Mouse (Mus musculus) midbrain, embryonic 16.5 days (tissue): ENCODE measurements at regions not wholly inside any gene's neighbourhood (a gene's known extent, or its start where the extent isn't known, plus 50 kb on each side); places are given as distances from the start of the nearest gene placed in this dataset.

Experiments
- ATAC-seq: fragments of 200-750 bp; cut with Nextera tagmentation; 2 replicates; pipeline ENCODE4 v1.8.0; 2017; ENCODE audit warnings: moderate TSS enrichment
- H3K27ac ChIP-seq: fragments of 300-500 bp; sonication (generic); 2 replicates; pipeline ENCODE4 v1.5.1; 2014; ENCODE audit warnings: mild to moderate bottlenecking, low read length, mixed read lengths
- H3K27me3 ChIP-seq: fragments of 300-500 bp; sonication (generic); 2 replicates; pipeline ENCODE4 v1.6.1; 2014; ENCODE audit warnings: low read depth, low read length, mixed read lengths; ENCODE audit not compliant: control insufficient read depth, insufficient read depth
- H3K36me3 ChIP-seq: fragments of 300-500 bp; sonication (generic); 2 replicates; pipeline ENCODE4 v1.6.1; 2014; ENCODE audit warnings: mild to moderate bottlenecking, low read length, moderate library complexity, mixed read lengths; ENCODE audit not compliant: control insufficient read depth, insufficient read depth
- H3K4me1 ChIP-seq: fragments of 300-500 bp; sonication (generic); 2 replicates; pipeline ENCODE4 v1.6.1; 2014; ENCODE audit warnings: mild to moderate bottlenecking, low read length, mixed read lengths; ENCODE audit not compliant: control insufficient read depth, insufficient read depth
- H3K4me2 ChIP-seq: fragments of 300-500 bp; sonication (generic); 2 replicates; pipeline ENCODE4 v1.6.1; 2014; ENCODE audit warnings: mild to moderate bottlenecking, low read length, mixed read lengths
- H3K4me3 ChIP-seq: fragments of 300-500 bp; sonication (generic); 2 replicates; pipeline ENCODE4 v1.5.1; 2014; ENCODE audit warnings: low read depth, mild to moderate bottlenecking, low read length, moderate library complexity, mixed read lengths
- H3K9ac ChIP-seq: fragments of 300-500 bp; sonication (generic); 2 replicates; pipeline ENCODE4 v1.6.1; 2014; ENCODE audit warnings: low read depth, low read length, mixed read lengths
- H3K9me3 ChIP-seq: fragments of 300-500 bp; sonication (generic); replicated peaks from 2 replicates; pipeline ENCODE4 v1.6.1; 2014; ENCODE audit warnings: mild to moderate bottlenecking, low read length, mixed read lengths; ENCODE audit not compliant: control insufficient read depth, poor library complexity, severe bottlenecking
- WGBS: fragments of 180-500 bp; shearing (Covaris S2); extraction: QIAGEN DNeasy Blood & Tissue Kit; methylation state at CpG from one replicate; pipeline ENCODE4 v1.1.7; 2014; 5-methylcytosine and 5-hydroxymethylcytosine counted together

- H3K4me3 ChIP-seq, result no peak overlapping the region
- no peaks in the 10 kb centered on the region for H3K27me3 ChIP-seq
- H3K4me1 ChIP-seq, result peaks cover 14% of the 10 kb centered on the region
- no peaks in the 10 kb centered on the region for H3K9me3 ChIP-seq
- H3K36me3 ChIP-seq, result no peaks in the 10 kb centered on the region
- no peak overlapping the region for H3K9ac ChIP-seq
- WGBS, result 8% methylated on average over 13 of the region's 13 CpGs
- peak; percentile 62 for ATAC-seq
- peak overlapping the region; percentile 13; the same call in 1 of the 2 replicates for H3K4me2 ChIP-seq
- H3K27ac ChIP-seq, result no peak overlapping the region
Observed at GRCm38 (mm10) chr2:173406344-173407094, 115.9 kb upstream of the 1700021F07Rik start.

GRCm38 (mm10) chr2:173407133-173407532, 115.3 kb upstream of the 1700021F07Rik start:
- Histone ChIP-seq H3K4me3 (no peak overlapping the region), H3K36me3 (no peaks in the 10 kb centered on the region), H3K4me1 (peaks cover 14% of the 10 kb centered on the region), H3K9ac (no peak overlapping the region), H3K27ac (no peak overlapping the region), H3K27me3 (no peaks in the 10 kb centered on the region), H3K9me3 (no peaks in the 10 kb centered on the region), H3K4me2 (no peak overlapping the region)
- 55% methylated on average over 3 of the region's 3 CpGs for WGBS
- ATAC-seq, result peak; percentile 73; the same call in 1 of the 2 replicates

GRCm38 (mm10) chr2:173408681-173409081, 113.7 kb upstream of the 1700021F07Rik start:
- Histone ChIP-seq H3K27me3 (no peaks in the 10 kb centered on the region), H3K9me3 (no peaks in the 10 kb centered on the region), H3K4me3 (no peak overlapping the region), H3K36me3 (no peaks in the 10 kb centered on the region), H3K4me1 (peaks cover 17% of the 10 kb centered on the region), H3K27ac (no peak overlapping the region), H3K4me2 (no peak overlapping the region), H3K9ac (no peak overlapping the region)
- no peak for ATAC-seq
- WGBS, result 97% methylated on average over 5 of the region's 5 CpGs

GRCm38 (mm10) chr2:173409433-173409832, 113.0 kb upstream of the 1700021F07Rik start:
- Histone ChIP-seq H3K27me3 (no peaks in the 10 kb centered on the region), H3K4me1 (peaks cover 24% of the 10 kb centered on the region), H3K4me2 (no peak overlapping the region), H3K36me3 (no peaks in the 10 kb centered on the region), H3K9me3 (no peaks in the 10 kb centered on the region), H3K27ac (no peak overlapping the region), H3K9ac (no peak overlapping the region), H3K4me3 (no peak overlapping the region)
- WGBS, result 25% methylated on average over 16 of the region's 16 CpGs
- ATAC-seq, result no peak

GRCm38 (mm10) chr2:173413906-173414656, 108.3 kb upstream of the 1700021F07Rik start:
- Histone ChIP-seq H3K4me1 (peaks cover 9% of the 10 kb centered on the region), H3K36me3 (no peaks in the 10 kb centered on the region), H3K4me2 (no peak overlapping the region), H3K4me3 (no peak overlapping the region), H3K9me3 (no peaks in the 10 kb centered on the region; the same call in 1 of the 2 replicates), H3K27ac (peak overlapping the region; percentile 48), H3K9ac (peak overlapping the region; percentile 5; the same call in 1 of the 2 replicates), H3K27me3 (no peaks in the 10 kb centered on the region)
- peak; percentile 84 for ATAC-seq
- WGBS, result 50% methylated on average over 18 of the region's 18 CpGs

GRCm38 (mm10) chr2:173415429-173415828, 107.0 kb upstream of the 1700021F07Rik start:
- Histone ChIP-seq H3K9me3 (no peaks in the 10 kb centered on the region; the same call in 1 of the 2 replicates), H3K27me3 (no peaks in the 10 kb centered on the region), H3K4me2 (no peak overlapping the region), H3K27ac (no peak overlapping the region), H3K4me1 (peaks cover 9% of the 10 kb centered on the region), H3K4me3 (no peak overlapping the region), H3K36me3 (no peaks in the 10 kb centered on the region), H3K9ac (no peak overlapping the region)
- WGBS, result 87% methylated on average over 7 of the region's 7 CpGs
- no peak for ATAC-seq

- H3K27me3 ChIP-seq, result no peaks in the 10 kb centered on the region
- H3K4me3 ChIP-seq, result no peak overlapping the region
- H3K4me2 ChIP-seq, result no peak overlapping the region
- H3K36me3 ChIP-seq, result no peaks in the 10 kb centered on the region
- ATAC-seq, result no peak
- WGBS, result 71% methylated on average over 1 of the region's 1 CpGs
- no peak overlapping the region for H3K9ac ChIP-seq
- H3K27ac ChIP-seq, result no peak overlapping the region
- H3K4me1 ChIP-seq, result peaks cover 9% of the 10 kb centered on the region
- no peaks in the 10 kb centered on the region; the same call in 1 of the 2 replicates for H3K9me3 ChIP-seq
Observed at GRCm38 (mm10) chr2:173416921-173417320, 105.5 kb upstream of the 1700021F07Rik start.

- no peak for ATAC-seq
- H3K9ac ChIP-seq, result no peak overlapping the region
- WGBS, result 87% methylated on average over 7 of the region's 7 CpGs
- no peak overlapping the region for H3K4me3 ChIP-seq
- no peaks in the 10 kb centered on the region for H3K36me3 ChIP-seq
- no peak overlapping the region for H3K27ac ChIP-seq
- H3K27me3 ChIP-seq, result no peaks in the 10 kb centered on the region
- no peak overlapping the region for H3K4me2 ChIP-seq
- peaks cover 4% of the 10 kb centered on the region for H3K4me1 ChIP-seq
- H3K9me3 ChIP-seq, result no peaks in the 10 kb centered on the region; the same call in 1 of the 2 replicates
Observed at GRCm38 (mm10) chr2:173418951-173419350, 103.4 kb upstream of the 1700021F07Rik start.

GRCm38 (mm10) chr2:173419972-173420391, 102.4 kb upstream of the 1700021F07Rik start:
- no peak overlapping the region for H3K4me3 ChIP-seq
- 69% methylated on average over 10 of the region's 10 CpGs for WGBS
- no peak overlapping the region for H3K9ac ChIP-seq
- no peaks in the 10 kb centered on the region for H3K27me3 ChIP-seq
- no peak overlapping the region for H3K27ac ChIP-seq
- peak; percentile 70 for ATAC-seq
- H3K9me3 ChIP-seq, result no peaks in the 10 kb centered on the region; the same call in 1 of the 2 replicates
- H3K36me3 ChIP-seq, result no peaks in the 10 kb centered on the region
- H3K4me2 ChIP-seq, result no peak overlapping the region
- H3K4me1 ChIP-seq, result no peaks in the 10 kb centered on the region
